Mouse (Mus musculus) bone marrow, adult 2 months (tissue): ENCODE results near the gene Agpat4.

Experiments used
- CTCF ChIP-seq: fragments of 200-500 bp; IDR thresholded peaks from 2 replicates; pipeline ENCODE4 v1.5.1; 2011; ENCODE audit warnings: low read length, control low read depth; ENCODE audit not compliant: control insufficient read depth, insufficient read depth
- POLR2A ChIP-seq: fragments of 200-500 bp; IDR thresholded peaks from 2 replicates; pipeline ENCODE4 v1.6.1; 2011; ENCODE audit warnings: low read depth, mild to moderate bottlenecking, control low read depth, low read length, borderline replicate concordance; ENCODE audit not compliant: control insufficient read depth

- no peak for TF ChIP-seq POLR2A
- no peak for TF ChIP-seq CTCF
Measured at GRCm38 (mm10) chr17:12150970-12151369, 32.5 kb downstream of the Agpat4 start.
